8 mouse cellular contexts compared by ENCODE assay signal in genomic region chr19:44372969-44373368, GRCm38 (mm10). TPM values are rescaled to one million over a fixed set of nuclear protein-coding genes. Genes with fewer than 3 reads are reported as not detected.
A peak's percentile ranks its signal among the peaks of the same experiment; 100 is the strongest.
DNase-seq lines count a peak whose midpoint lies in the region; ATAC-seq and TF ChIP-seq lines count a peak whose summit lies in the region.

No protein-coding gene starts in this region.

- H3K9me3 ChIP-seq in hindbrain, embryonic 10.5 days = no peaks in the 10 kb centered on the region
- H3K9me3 ChIP-seq in lung, postnatal 0 days (ENCODE audit: low read length) = no peaks in the 10 kb centered on the region

- H3K36me3 ChIP-seq in hindbrain, embryonic 10.5 days = no peaks in the 10 kb centered on the region
- no peaks in the 10 kb centered on the region for H3K36me3 ChIP-seq in lung, postnatal 0 days (ENCODE audit: insufficient read depth, low read length)

- TF ChIP-seq CTCF in lung, postnatal 0 days (IDR thresholded peaks at IDR 0.05) = peak; percentile 92

- TF ChIP-seq EP300 in lung, postnatal 0 days (IDR thresholded peaks at IDR 0.05) = no peak

- peak; percentile 91 for ATAC-seq in frontal cortex, adult (ENCODE audit: low TSS enrichment)
- ATAC-seq in lung, postnatal 0 days = peak; percentile 92

- WGBS in hindbrain, embryonic 10.5 days = 27% methylated on average over 6 of the region's 6 CpGs
- 10% methylated on average over 6 of the region's 6 CpGs for WGBS in lung, postnatal 0 days

- H3K27me3 ChIP-seq in hindbrain, embryonic 10.5 days (ENCODE audit: insufficient read depth, poor library complexity, severe bottlenecking) = no peaks in the 10 kb centered on the region
- H3K27me3 ChIP-seq in lung, postnatal 0 days (replicated peaks; ENCODE audit: insufficient read depth, low read length) = no peaks in the 10 kb centered on the region

- H3K4me1 ChIP-seq in hindbrain, embryonic 10.5 days (replicated peaks) = peaks cover 14% of the 10 kb centered on the region
- no peaks in the 10 kb centered on the region for H3K4me1 ChIP-seq in lung, postnatal 0 days (ENCODE audit: insufficient read depth, low read depth, low read length)

- peak; percentile 58 for DNase-seq in MN1 (ENCODE audit: low spot score)
- DNase-seq in cerebellum, adult 11-12 months = peak; percentile 82
- peak; percentile 73 for DNase-seq in hindbrain, embryonic 10.5 days (ENCODE audit: low spot score)
- peak; percentile 65 to 77 for DNase-seq in layer of hippocampus, adult 8-10 months (ENCODE audit: low spot score in 2 of 2)
- peak; percentile 90 for DNase-seq in lung, postnatal 0 days (ENCODE audit: low spot score)
- peak; percentile 74 for DNase-seq in retina, postnatal 7 days (ENCODE audit: low read depth, low spot score)
- DNase-seq in urinary bladder, postnatal 25 days (ENCODE audit: low spot score) = peak; percentile 80

- H3K9ac ChIP-seq in lung, postnatal 0 days (replicated peaks; ENCODE audit: low read depth) = no peak overlapping the region

- H3K4me2 ChIP-seq in lung, postnatal 0 days (replicated peaks; ENCODE audit: low read depth, low read length) = no peak overlapping the region

- no peak overlapping the region for H3K27ac ChIP-seq in hindbrain, embryonic 10.5 days
- no peak overlapping the region for H3K27ac ChIP-seq in lung, postnatal 0 days (ENCODE audit: low read length)

- no peak overlapping the region for H3K4me3 ChIP-seq in hindbrain, embryonic 10.5 days
- H3K4me3 ChIP-seq in lung, postnatal 0 days (ENCODE audit: low read depth, low read length) = no peak overlapping the region

RNA-seq across cellular contexts. Expression of gene Scd1, which starts 34.7 kb away (rescaled TPM):
- polyA plus RNA-seq in hindbrain, embryonic 10.5 days (2016; fragmentation: Nextera tagmentation; extraction: Ambion mirVana) = 10.9 and 16.4 TPM in 2 replicates
- total RNA-seq in layer of hippocampus, adult 8-10 months (2022) = 100 to 1,000 TPM; 131 to 178 (median 143) TPM
- 41.6 and 93.7 TPM in 2 replicates for polyA plus RNA-seq in lung, postnatal 0 days (2015; fragmentation: Nextera tagmentation; extraction: Ambion mirVana)

RNA-seq across cellular contexts. Expression of gene Scd4, which starts 40.1 kb away (rescaled TPM):
- polyA plus RNA-seq in hindbrain, embryonic 10.5 days (2016; fragmentation: Nextera tagmentation; extraction: Ambion mirVana) = 0.09 TPM in 1 of 2 replicates, not detected in the other
- 1 to 10 TPM; 2.3 to 3.0 (median 2.7) TPM for total RNA-seq in layer of hippocampus, adult 8-10 months (2022)
- polyA plus RNA-seq in lung, postnatal 0 days (2015; fragmentation: Nextera tagmentation; extraction: Ambion mirVana) = 0.53 and 0.60 TPM in 2 replicates
